Mouse (Mus musculus) liver, embryonic 14.5 days (tissue): Measurements from ENCODE around the gene Rftn1. TPM values are rescaled to one million over a fixed set of nuclear protein-coding genes. Genes with fewer than 3 reads are reported as not detected.

Experiments
- ATAC-seq: fragments of 200-750 bp; cut with Nextera tagmentation; 2 replicates; pipeline ENCODE4 v1.8.0; 2017; ENCODE audit warnings: moderate number of reproducible peaks, mild to moderate bottlenecking, moderate library complexity; ENCODE audit not compliant: insufficient read depth
- DNase-seq, 3 experiments: peaks; one replicate each; pipeline ENCODE4 v3.0.0-alpha.2; 2012 to 2013; ENCODE audit warnings: low read depth in 3 of 3, low spot score in 3 of 3
- H3K27ac ChIP-seq: fragments of 300-500 bp; sonication (generic); 2 replicates; pipeline ENCODE4 v1.5.1; 2014; ENCODE audit warnings: moderate library complexity, mild to moderate bottlenecking, control low read depth, inconsistent platforms
- H3K27me3 ChIP-seq: fragments of 300-500 bp; sonication (generic); 2 replicates; pipeline ENCODE4 v1.6.1; 2014; ENCODE audit warnings: mild to moderate bottlenecking, low read length, moderate library complexity; ENCODE audit not compliant: control insufficient read depth, insufficient read depth
- H3K36me3 ChIP-seq: fragments of 300-500 bp; sonication (generic); replicated peaks from 2 replicates; pipeline ENCODE4 v1.6.1; 2014; ENCODE audit warnings: low read depth; ENCODE audit not compliant: control insufficient read depth, insufficient read depth
- H3K4me1 ChIP-seq, 2 experiments: fragments of 200-500 bp in 1 of 2; fragments of 300-500 bp in 1 of 2; sonication (generic) in 1 of 2; replicated peaks; 2 replicates each; pipeline ENCODE4 v1.6.1; 2012 to 2014; ENCODE audit warnings: antibody characterized with exemption in 1 of 2, inconsistent platforms in 1 of 2, low read length in 1 of 2; ENCODE audit not compliant: control insufficient read depth in 2 of 2, insufficient read depth in 2 of 2
- H3K4me2 ChIP-seq: fragments of 300-500 bp; sonication (generic); 2 replicates; pipeline ENCODE4 v1.6.1; 2014; ENCODE audit warnings: low read depth, mild to moderate bottlenecking, control low read depth, moderate library complexity
- H3K4me3 ChIP-seq, 2 experiments: fragments of 200-500 bp in 1 of 2; fragments of 300-500 bp in 1 of 2; sonication (generic) in 1 of 2; 2 replicates each; pipeline ENCODE4 v1.5.1; 2012 to 2014; ENCODE audit warnings: low read depth in 2 of 2, low read length in 2 of 2, mild to moderate bottlenecking in 2 of 2, control low read depth in 1 of 2, inconsistent platforms in 1 of 2, moderate library complexity in 1 of 2; ENCODE audit not compliant: insufficient read depth in 1 of 2
- H3K9ac ChIP-seq: fragments of 300-500 bp; sonication (generic); replicated peaks from 2 replicates; pipeline ENCODE4 v1.6.1; 2014; ENCODE audit warnings: mild to moderate bottlenecking, control low read depth, moderate library complexity
- H3K9me3 ChIP-seq: fragments of 300-500 bp; sonication (generic); 2 replicates; pipeline ENCODE4 v1.6.1; 2016; ENCODE audit warnings: low read length, mixed read lengths; ENCODE audit not compliant: control insufficient read depth
- CTCF ChIP-seq: IDR thresholded peaks from 2 replicates; pipeline ENCODE4 v1.5.1; 2016; ENCODE audit warnings: antibody characterized with exemption, low read depth, control low read depth
- EP300 ChIP-seq: IDR thresholded peaks from 2 replicates; pipeline ENCODE4 v1.6.1; 2016; ENCODE audit warnings: antibody characterized with exemption, low read depth
- WGBS: fragments of 180-500 bp; shearing (Covaris S2); extraction: QIAGEN DNeasy Blood & Tissue Kit; methylation state at CpG from one replicate; pipeline ENCODE4 v1.1.7; 2014; ENCODE audit not compliant: insufficient replicate concordance; 5-methylcytosine and 5-hydroxymethylcytosine counted together
- polyA plus RNA-seq, 2 experiments: library from polyadenylated mRNA; depleted of rRNA in 1 of 2; stranded (reverse) in 1 of 2; unstranded in 1 of 2; fragments of >200 nt; fragmentation: Nextera tagmentation in 1 of 2; extraction: Ambion mirVana in 1 of 2; gene quantifications; 2 replicates each; pipeline versions ENCODE4 v1.2.1 to v1.2.3; 2012 to 2014

Gene Rftn1
- polyA plus RNA-seq, 2 experiments, result 2.2 to 3.2 TPM

DNA sequence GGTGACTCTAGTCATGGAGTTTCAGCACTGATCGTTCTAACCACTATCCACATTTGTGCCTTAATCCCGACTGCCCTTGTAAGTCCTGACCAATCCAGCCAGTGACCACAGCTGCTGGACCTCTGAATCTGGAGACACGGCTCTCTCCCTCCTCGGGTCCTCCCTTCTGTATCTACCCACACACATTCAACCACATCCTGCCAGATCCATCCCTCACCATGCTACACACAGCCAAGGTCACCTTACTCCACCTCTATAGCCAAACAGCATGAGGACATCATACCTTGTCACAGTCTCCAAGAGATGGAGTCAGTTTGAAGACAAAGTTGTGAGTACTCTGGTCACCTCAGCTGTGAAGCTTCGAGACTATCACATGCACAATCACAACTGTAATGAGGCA is 131.1 kb downstream of the Rftn1 start:
- WGBS, result 46% methylated on average over 5 of the region's 5 CpGs
- Histone ChIP-seq H3K4me1 (0 out of 4 replicates have a peak, but pooled peaks cover 0 to 3% of the 10 kb centered on the region in 2 experiments), H3K4me3 (no peak overlapping the region), H3K9ac (no peak overlapping the region), H3K27me3 (no peaks in the 10 kb centered on the region), H3K4me2 (no peak overlapping the region), H3K36me3 (no peaks in the 10 kb centered on the region), H3K9me3 (no peaks in the 10 kb centered on the region), H3K27ac (no peak overlapping the region)
- DNase-seq (no peak), ATAC-seq (no peak)
- TF ChIP-seq CTCF, result no peak
- no peak for TF ChIP-seq EP300

- ATAC-seq (no peak), DNase-seq (no peak)
- Histone ChIP-seq H3K27me3 (no peaks in the 10 kb centered on the region), H3K27ac (no peak overlapping the region), H3K9ac (no peak overlapping the region), H3K4me2 (no peak overlapping the region), H3K9me3 (no peaks in the 10 kb centered on the region), H3K4me3 (no peak overlapping the region), H3K4me1 (0 out of 4 replicates have a peak, but pooled peaks cover 0 to 2% of the 10 kb centered on the region in 2 experiments), H3K36me3 (no peaks in the 10 kb centered on the region)
- TF ChIP-seq CTCF (no peak), EP300 (no peak)
- whole genome bisulfite sequencing, result 81% methylated on average over 16 of the region's 16 CpGs
These were observed 135.2 kb downstream of the Rftn1 start for GRCm38 (mm10) chr17:50055154-50055756.

GRCm38 (mm10) chr17:50054586-50054985 is 135.9 kb downstream of the Rftn1 start:
- no peak for ATAC-seq
- DNase-seq, result no peak
- Histone ChIP-seq H3K9me3 (no peaks in the 10 kb centered on the region), H3K27me3 (no peaks in the 10 kb centered on the region), H3K4me3 (no peak overlapping the region), H3K36me3 (no peaks in the 10 kb centered on the region), H3K4me2 (no peak overlapping the region), H3K9ac (no peak overlapping the region), H3K27ac (no peak overlapping the region), H3K4me1 (0 out of 4 replicates have a peak, but pooled peaks cover 0 to 2% of the 10 kb centered on the region in 2 experiments)
- TF ChIP-seq EP300 (no peak), CTCF (no peak)
- WGBS, result 80% methylated on average over 7 of the region's 7 CpGs

- Histone ChIP-seq H3K4me3 (no peak overlapping the region), H3K4me1 (0 out of 4 replicates have a peak, but pooled peaks cover 0 to 2% of the 10 kb centered on the region in 2 experiments), H3K9ac (no peak overlapping the region), H3K4me2 (no peak overlapping the region), H3K36me3 (no peaks in the 10 kb centered on the region), H3K27ac (no peak overlapping the region), H3K27me3 (no peaks in the 10 kb centered on the region), H3K9me3 (no peaks in the 10 kb centered on the region)
- no peak for TF ChIP-seq EP300
- TF ChIP-seq CTCF, result no peak
- DNase-seq (no peak), ATAC-seq (no peak)
- WGBS, result 77% methylated on average over 1 of the region's 1 CpGs
These were observed 136.5 kb downstream of the Rftn1 start for GRCm38 (mm10) chr17:50053961-50054360.

DNA sequence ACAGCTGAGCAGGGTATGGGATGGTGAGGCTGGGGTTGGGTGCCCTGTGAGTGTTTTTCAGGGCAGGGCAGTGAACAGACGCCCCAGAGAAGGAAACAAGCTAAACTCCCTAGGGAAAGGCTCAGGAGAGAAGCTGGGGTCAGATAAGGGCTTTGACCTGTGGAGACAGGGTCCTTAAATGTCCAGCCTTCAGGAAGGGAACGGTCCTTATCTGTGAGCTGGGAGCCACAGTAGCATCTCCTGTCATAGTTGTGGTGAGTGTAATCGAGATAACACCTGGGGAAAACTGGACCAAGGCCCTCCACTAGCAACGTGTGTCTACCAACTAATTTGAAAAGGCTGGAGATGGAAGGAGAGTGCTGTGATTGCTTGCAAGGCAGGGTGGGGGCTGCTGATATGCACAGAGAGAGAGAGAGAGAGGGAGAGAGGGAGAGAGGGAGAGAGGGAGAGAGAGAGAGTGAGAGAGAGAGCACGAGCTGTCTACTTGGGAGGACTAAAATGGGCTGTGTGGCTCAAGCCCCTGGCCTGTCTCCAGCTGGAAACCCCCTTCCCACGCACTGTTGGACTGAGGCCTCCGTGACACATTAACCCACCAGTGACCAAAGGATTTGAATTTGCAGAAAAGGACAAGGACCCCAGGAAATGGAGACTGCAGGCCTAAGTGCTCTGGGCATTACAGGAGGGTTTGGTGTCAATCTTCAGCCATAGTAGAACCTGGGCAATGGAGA is 137.6 kb downstream of the Rftn1 start:
- H3K4me3 ChIP-seq, result no peak overlapping the region
- H3K27ac ChIP-seq, result no peak overlapping the region
- no peaks in the 10 kb centered on the region for H3K27me3 ChIP-seq
- H3K4me1 ChIP-seq, result 0 out of 4 replicates have a peak, but pooled peaks cover 0 to 2% of the 10 kb centered on the region in 2 experiments
- TF ChIP-seq CTCF (no peak), EP300 (no peak)
- no peak overlapping the region for H3K9ac ChIP-seq
- DNase-seq (no peak), ATAC-seq (no peak)
- 29% methylated on average over 7 of the region's 7 CpGs for WGBS
- no peaks in the 10 kb centered on the region for H3K9me3 ChIP-seq
- H3K4me2 ChIP-seq, result no peak overlapping the region
- H3K36me3 ChIP-seq, result no peaks in the 10 kb centered on the region
